ENCODE assay signal across 15 mouse cellular contexts in genomic region chr13:54368181-54368580, GRCm38 (mm10). TPM values are rescaled to one million over a fixed set of nuclear protein-coding genes. Genes with fewer than 3 reads are reported as not detected.
DNase-seq lines count a peak whose midpoint lies in the region; ATAC-seq and TF ChIP-seq lines count a peak whose summit lies in the region.
"Had no signal": no experiment of that assay in that cellular context is flagged by ENCODE, and none has a peak within 500 bp of the region (broad histone marks: within the 10 kb centered on the region; RNA-seq: fewer than 3 reads in every experiment).

No protein-coding gene starts in this region.

- no peak overlapping the region for H3K4me2 ChIP-seq in hindbrain, postnatal 0 days (ENCODE audit: low read depth, low read length)
- no peak overlapping the region for H3K4me2 ChIP-seq in hindbrain, embryonic 12.5 days (replicated peaks)
- H3K4me2 ChIP-seq in midbrain, embryonic 11.5 days, result no peak overlapping the region
- no peak overlapping the region for H3K4me2 ChIP-seq in midbrain, embryonic 16.5 days (ENCODE audit: low read length)
- H3K4me2 ChIP-seq: embryonic facial prominence, embryonic 15.5 days; hindbrain, embryonic 15.5 days had no signal

- no peak overlapping the region for H3K9ac ChIP-seq in hindbrain, postnatal 0 days (replicated peaks; ENCODE audit: low read length)
- no peak overlapping the region for H3K9ac ChIP-seq in hindbrain, embryonic 12.5 days
- no peak overlapping the region for H3K9ac ChIP-seq in midbrain, embryonic 11.5 days (ENCODE audit: low read length)
- no peak overlapping the region for H3K9ac ChIP-seq in midbrain, embryonic 16.5 days (ENCODE audit: low read depth, low read length)
- H3K9ac ChIP-seq: embryonic facial prominence, embryonic 15.5 days; hindbrain, embryonic 15.5 days had no signal

- H3K4me1 ChIP-seq in hindbrain, postnatal 0 days (ENCODE audit: insufficient read depth, low read length), result peaks cover 14% of the 10 kb centered on the region
- peaks cover 27% of the 10 kb centered on the region for H3K4me1 ChIP-seq in hindbrain, embryonic 12.5 days
- peaks cover 18% of the 10 kb centered on the region for H3K4me1 ChIP-seq in midbrain, embryonic 11.5 days (ENCODE audit: control insufficient read depth, insufficient read depth, low read length)
- peaks cover 22% of the 10 kb centered on the region for H3K4me1 ChIP-seq in midbrain, embryonic 16.5 days (ENCODE audit: control insufficient read depth, insufficient read depth, low read length)

- DNase-seq in hindbrain, postnatal 0 days (ENCODE audit: low spot score), result no peak
- peak; percentile 78 for DNase-seq in midbrain, embryonic 11.5 days (ENCODE audit: low spot score, missing footprints)
- peak; percentile 67 for DNase-seq in brain, adult 2 months (ENCODE audit: low read depth, low spot score)
- peak; percentile 34 for DNase-seq in brain, embryonic 14.5 days (ENCODE audit: low read depth)
- DNase-seq: adrenal gland, adult 2 months; heart, adult 18-20 months had no signal

- 61% methylated on average over 9 of the region's 9 CpGs for WGBS in hindbrain, postnatal 0 days
- WGBS in hindbrain, embryonic 12.5 days, result 71% methylated on average over 9 of the region's 9 CpGs
- 81% methylated on average over 9 of the region's 9 CpGs for WGBS in midbrain, embryonic 11.5 days
- 58% methylated on average over 9 of the region's 9 CpGs for WGBS in midbrain, embryonic 16.5 days

- TF ChIP-seq POLR2A in brain, embryonic 14.5 days (IDR thresholded peaks at IDR 0.05; ENCODE audit: borderline replicate concordance, extremely low read depth, insufficient read depth, insufficient read length, poor library complexity, severe bottlenecking), result no peak

- no peak overlapping the region for H3K4me3 ChIP-seq in hindbrain, postnatal 0 days (ENCODE audit: low read length)
- H3K4me3 ChIP-seq in hindbrain, embryonic 12.5 days, result no peak overlapping the region
- no peak overlapping the region for H3K4me3 ChIP-seq in midbrain, embryonic 11.5 days (ENCODE audit: low read depth, low read length)
- no peak overlapping the region for H3K4me3 ChIP-seq in midbrain, embryonic 16.5 days (ENCODE audit: low read depth, low read length)
- H3K4me3 ChIP-seq: embryonic facial prominence, embryonic 15.5 days; erythroblast, embryonic 14.5 days; forebrain, embryonic 10.5 days; heart, embryonic 10.5 days; hindbrain, embryonic 15.5 days had no signal

- no peak for TF ChIP-seq CTCF in hindbrain, postnatal 0 days (IDR thresholded peaks at IDR 0.05; ENCODE audit: low read depth)
- no peak for TF ChIP-seq CTCF in brain, embryonic 14.5 days (IDR thresholded peaks at IDR 0.05; ENCODE audit: borderline replicate concordance, extremely low read depth, insufficient read depth, insufficient read length)

- no peaks in the 10 kb centered on the region for H3K9me3 ChIP-seq in hindbrain, postnatal 0 days (ENCODE audit: low read length)
- no peaks in the 10 kb centered on the region for H3K9me3 ChIP-seq in hindbrain, embryonic 12.5 days (replicated peaks)
- no peaks in the 10 kb centered on the region for H3K9me3 ChIP-seq in midbrain, embryonic 11.5 days (ENCODE audit: control insufficient read depth, low read length)
- H3K9me3 ChIP-seq in midbrain, embryonic 16.5 days (replicated peaks; ENCODE audit: control insufficient read depth, low read length, poor library complexity, severe bottlenecking), result no peaks in the 10 kb centered on the region
- H3K9me3 ChIP-seq: embryonic facial prominence, embryonic 15.5 days; forebrain, embryonic 10.5 days; heart, embryonic 10.5 days; hindbrain, embryonic 15.5 days had no signal

- no peak for ATAC-seq in hindbrain, postnatal 0 days
- no peak for ATAC-seq in hindbrain, embryonic 12.5 days (ENCODE audit: low FRiP score)
- no peak for ATAC-seq in midbrain, embryonic 11.5 days (ENCODE audit: low FRiP score)
- ATAC-seq in midbrain, embryonic 16.5 days, result no peak
- ATAC-seq: forebrain, embryonic 14.5 days; inflammation-experienced regulatory T-cells, adult 6 months had no signal

- H3K27me3 ChIP-seq in hindbrain, postnatal 0 days (ENCODE audit: insufficient read depth, low read length), result no peaks in the 10 kb centered on the region
- H3K27me3 ChIP-seq in hindbrain, embryonic 12.5 days, result peaks cover 13% of the 10 kb centered on the region
- H3K27me3 ChIP-seq in midbrain, embryonic 11.5 days (ENCODE audit: control insufficient read depth, insufficient read depth, low read length), result peaks cover 16% of the 10 kb centered on the region
- H3K27me3 ChIP-seq in midbrain, embryonic 16.5 days (ENCODE audit: control insufficient read depth, insufficient read depth, low read depth, low read length), result no peaks in the 10 kb centered on the region
- H3K27me3 ChIP-seq: hindbrain, embryonic 15.5 days had no signal

- no peaks in the 10 kb centered on the region for H3K36me3 ChIP-seq in hindbrain, postnatal 0 days (ENCODE audit: insufficient read depth, low read length)
- H3K36me3 ChIP-seq in hindbrain, embryonic 12.5 days, result no peaks in the 10 kb centered on the region
- no peaks in the 10 kb centered on the region for H3K36me3 ChIP-seq in midbrain, embryonic 11.5 days (ENCODE audit: control insufficient read depth, insufficient read depth, low read length)
- no peaks in the 10 kb centered on the region for H3K36me3 ChIP-seq in midbrain, embryonic 16.5 days (ENCODE audit: control insufficient read depth, insufficient read depth, low read length)
- H3K36me3 ChIP-seq: embryonic facial prominence, embryonic 15.5 days; forebrain, embryonic 10.5 days; heart, embryonic 10.5 days; hindbrain, embryonic 15.5 days had no signal

- 0 out of 2 replicates have a peak overlapping the region, but pooled peaks have one; percentile 22 for H3K27ac ChIP-seq in hindbrain, postnatal 0 days
- H3K27ac ChIP-seq in hindbrain, embryonic 12.5 days, result no peak overlapping the region
- H3K27ac ChIP-seq in midbrain, embryonic 11.5 days (ENCODE audit: low read depth, low read length), result no peak overlapping the region
- no peak overlapping the region for H3K27ac ChIP-seq in midbrain, embryonic 16.5 days (ENCODE audit: low read length)
- H3K27ac ChIP-seq: embryonic facial prominence, embryonic 15.5 days; forebrain, embryonic 10.5 days; heart, embryonic 10.5 days; hindbrain, embryonic 15.5 days had no signal

RNA-seq across cellular contexts. Expression of gene Cplx2, which starts 3.0 kb away (rescaled TPM):
- total RNA-seq in hindbrain, postnatal 0 days (2014; rRNA removed), result 118 and 120 TPM in 2 replicates
- polyA plus RNA-seq in hindbrain, postnatal 0 days (2015; fragmentation: Nextera tagmentation; extraction: Ambion mirVana), result 46.2 and 47.4 TPM in 2 replicates
- 12.5 and 13.8 TPM in 2 replicates for polyA plus RNA-seq in hindbrain, embryonic 12.5 days (2016; fragmentation: Nextera tagmentation; extraction: Ambion mirVana)
- polyA plus RNA-seq in midbrain, embryonic 11.5 days (2014; fragmentation: Nextera tagmentation; extraction: Ambion mirVana), result 14.7 and 14.8 TPM in 2 replicates
- 25.8 and 30.8 TPM in 2 replicates for polyA plus RNA-seq in midbrain, embryonic 16.5 days (2015; fragmentation: Nextera tagmentation; extraction: Ambion mirVana)
- polyA plus RNA-seq in brain, embryonic 14.5 days (2012; rRNA removed), result 43.3 and 69.2 TPM in 2 replicates
- polyA plus RNA-seq: inflammation-experienced regulatory T-cells, adult 6 months had no signal
